Mouse (Mus musculus) intestine, embryonic 14.5 days (tissue): ENCODE measurements around the gene Ugcg. TPM values are rescaled to one million over a fixed set of nuclear protein-coding genes. Genes with fewer than 3 reads are reported as not detected.

Experiments
- ATAC-seq: fragments of 200-750 bp; cut with Nextera tagmentation; replicated peaks from 2 replicates; pipeline ENCODE4 v1.8.0; 2017; ENCODE audit warnings: low read depth, moderate number of reproducible peaks, moderate TSS enrichment, moderate library complexity; ENCODE audit not compliant: low FRiP score, low TSS enrichment
- DNase-seq: peaks from one replicate; pipeline ENCODE4 v3.0.0-alpha.2; 2018; ENCODE audit warnings: low spot score
- H3K27ac ChIP-seq: fragments of 300-500 bp; sonication (generic); 2 replicates; pipeline ENCODE4 v1.5.1; 2014; ENCODE audit warnings: low read depth, mild to moderate bottlenecking, control low read depth
- H3K27me3 ChIP-seq: fragments of 300-500 bp; sonication (generic); replicated peaks from 2 replicates; pipeline ENCODE4 v1.6.1; 2014; ENCODE audit warnings: low read length, control low read depth; ENCODE audit not compliant: control insufficient read depth, insufficient read depth
- H3K36me3 ChIP-seq: fragments of 300-500 bp; sonication (generic); 2 replicates; pipeline ENCODE4 v1.6.1; 2014; ENCODE audit warnings: low read length, control low read depth; ENCODE audit not compliant: control insufficient read depth, insufficient read depth
- H3K4me1 ChIP-seq: fragments of 300-500 bp; sonication (generic); replicated peaks from 2 replicates; pipeline ENCODE4 v1.6.1; 2014; ENCODE audit warnings: low read length, control low read depth, mixed read lengths; ENCODE audit not compliant: control insufficient read depth, insufficient read depth
- H3K4me2 ChIP-seq: fragments of 300-500 bp; sonication (generic); 2 replicates; pipeline ENCODE4 v1.6.1; 2014; ENCODE audit warnings: low read length
- H3K4me3 ChIP-seq: fragments of 300-500 bp; sonication (generic); 2 replicates; pipeline ENCODE4 v1.5.1; 2014; ENCODE audit warnings: low read depth, low read length, control low read depth, mixed read lengths
- H3K9ac ChIP-seq: fragments of 300-500 bp; sonication (generic); 2 replicates; pipeline ENCODE4 v1.6.1; 2014; ENCODE audit warnings: mild to moderate bottlenecking, low read length
- H3K9me3 ChIP-seq: fragments of 300-500 bp; sonication (generic); 2 replicates; pipeline ENCODE4 v1.6.1; 2016; ENCODE audit warnings: low read length, control low read depth; ENCODE audit not compliant: control insufficient read depth
- WGBS: fragments of 180-500 bp; shearing (Covaris S2); extraction: QIAGEN DNeasy Blood & Tissue Kit; methylation state at CpG from one replicate; pipeline ENCODE4 v1.1.7; 2014; 5-methylcytosine and 5-hydroxymethylcytosine counted together
- polyA plus RNA-seq: library from polyadenylated mRNA; unstranded; fragments of >200 nt; fragmentation: Nextera tagmentation; extraction: Ambion mirVana; gene quantifications from 2 replicates; pipeline ENCODE4 v1.2.1, GENCODE M21; 2014

Gene Ugcg
- polyA plus RNA-seq, 1 experiment from 2014 or later, result 14.1 TPM

- 53% methylated on average over 5 of the region's 5 CpGs for WGBS
- DNase-seq (no peak), ATAC-seq (no peak)
- no peaks in the 10 kb centered on the region for H3K9me3 ChIP-seq
- no peak overlapping the region for H3K4me2 ChIP-seq
- no peaks in the 10 kb centered on the region for H3K27me3 ChIP-seq
- no peak overlapping the region for H3K9ac ChIP-seq
- H3K36me3 ChIP-seq, result no peaks in the 10 kb centered on the region
- H3K27ac ChIP-seq, result no peak overlapping the region
- H3K4me1 ChIP-seq, result no peaks in the 10 kb centered on the region
- no peak overlapping the region for H3K4me3 ChIP-seq
Observed at GRCm38 (mm10) chr4:59181320-59182271, 7.5 kb upstream of the Ugcg start.

GRCm38 (mm10) chr4:59185671-59186070, 3.4 kb upstream of the Ugcg start:
- no peak overlapping the region for H3K9ac ChIP-seq
- no peak overlapping the region for H3K4me3 ChIP-seq
- H3K9me3 ChIP-seq, result no peaks in the 10 kb centered on the region
- ATAC-seq (no peak), DNase-seq (no peak)
- H3K4me1 ChIP-seq, result peaks cover 5% of the 10 kb centered on the region; the same call in 1 of the 2 replicates
- H3K4me2 ChIP-seq, result no peak overlapping the region
- H3K27me3 ChIP-seq, result no peaks in the 10 kb centered on the region
- no peaks in the 10 kb centered on the region for H3K36me3 ChIP-seq
- H3K27ac ChIP-seq, result no peak overlapping the region
- WGBS, result 62% methylated on average over 3 of the region's 3 CpGs

DNA sequence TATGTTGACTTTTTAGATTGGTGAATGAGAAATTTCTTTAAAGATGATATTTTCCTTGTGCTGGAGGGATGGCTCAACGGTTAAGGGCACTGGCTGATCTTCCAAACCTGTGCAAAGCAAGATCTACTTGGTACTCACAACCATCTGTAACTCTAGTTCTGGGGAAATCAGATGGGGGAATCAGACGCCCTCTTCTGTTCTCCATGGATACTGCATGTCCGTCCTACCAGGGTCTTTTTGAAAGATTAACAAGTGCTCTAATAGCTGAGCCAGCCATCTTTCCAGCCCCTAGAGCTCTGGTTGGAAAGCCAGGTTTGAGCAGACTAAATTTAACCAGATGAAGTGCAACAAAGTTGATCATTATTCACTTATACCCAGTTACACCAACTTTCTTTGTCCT, 1.8 kb upstream of the Ugcg start:
- Histone ChIP-seq H3K27me3 (no peaks in the 10 kb centered on the region), H3K4me1 (peaks cover 6% of the 10 kb centered on the region; the same call in 1 of the 2 replicates), H3K9me3 (no peaks in the 10 kb centered on the region), H3K4me3 (no peak overlapping the region), H3K4me2 (no peak overlapping the region), H3K27ac (no peak overlapping the region), H3K36me3 (0 out of 2 replicates have a peak, but pooled peaks cover 4% of the 10 kb centered on the region), H3K9ac (no peak overlapping the region)
- 30% methylated on average over 3 of the region's 3 CpGs for WGBS
- DNase-seq, result peak; percentile 69
- ATAC-seq, result no peak

GRCm38 (mm10) chr4:59188474-59188801, 619 bp upstream of the Ugcg start:
- Histone ChIP-seq H3K4me3 (peak overlapping the region; percentile 91), H3K36me3 (0 out of 2 replicates have a peak, but pooled peaks cover 4% of the 10 kb centered on the region), H3K4me1 (peaks cover 6% of the 10 kb centered on the region; the same call in 1 of the 2 replicates), H3K27me3 (no peaks in the 10 kb centered on the region), H3K9ac (peak overlapping the region; percentile 94), H3K9me3 (no peaks in the 10 kb centered on the region), H3K27ac (0 out of 2 replicates have a peak overlapping the region, but pooled peaks have one; percentile 92), H3K4me2 (peak overlapping the region; percentile 66)
- no peak for DNase-seq
- ATAC-seq, result no peak
- WGBS, result 24% methylated on average over 4 of the region's 4 CpGs

GRCm38 (mm10) chr4:59189546-59190237, 635 bp downstream of the Ugcg start:
- peak; percentile 80 for DNase-seq
- WGBS, result under 1% methylated on average over 40 of the region's 54 CpGs
- H3K4me3 ChIP-seq, result peak overlapping the region; percentile 91

DNA sequence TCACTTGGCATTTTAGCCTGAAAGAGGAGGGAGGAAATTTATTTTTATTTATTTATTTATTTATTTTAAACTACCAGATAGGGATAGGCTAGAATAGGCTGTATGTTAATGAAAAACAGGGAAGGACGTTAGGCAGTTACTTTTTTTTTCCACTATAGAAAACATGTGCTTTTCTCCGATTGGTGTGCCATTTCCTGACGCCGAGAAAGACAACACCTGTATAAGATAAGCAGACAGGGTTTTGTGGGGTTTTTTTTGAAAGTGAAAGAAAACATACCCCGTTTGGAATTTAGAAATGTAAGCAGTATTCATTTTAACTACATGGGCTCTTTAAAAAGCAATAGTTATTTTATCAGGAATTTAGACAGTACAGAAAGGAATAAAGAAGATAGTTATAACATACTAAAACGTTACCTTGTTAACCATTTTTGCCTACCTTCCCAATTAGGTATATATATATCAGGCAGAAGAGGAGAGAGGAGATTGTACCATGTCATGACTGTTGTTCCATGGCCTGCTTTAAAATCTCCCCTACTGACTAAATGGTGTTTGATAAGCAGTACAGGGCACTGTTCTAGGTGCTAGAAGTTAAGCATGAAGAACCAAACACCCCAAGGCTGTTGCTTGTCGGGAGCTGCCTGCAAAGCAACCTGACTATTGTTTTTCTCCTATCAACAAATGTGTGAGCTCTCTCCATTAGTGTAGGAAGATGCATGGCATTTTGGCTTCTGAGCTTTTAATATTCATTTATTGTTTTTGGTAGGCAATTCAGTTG, 1.8 kb downstream of the Ugcg start:
- H3K27ac ChIP-seq, result no peak overlapping the region
- H3K36me3 ChIP-seq, result 0 out of 2 replicates have a peak, but pooled peaks cover 4% of the 10 kb centered on the region
- no peaks in the 10 kb centered on the region for H3K9me3 ChIP-seq
- H3K4me2 ChIP-seq, result peak overlapping the region; percentile 66
- H3K4me1 ChIP-seq, result peaks cover 9% of the 10 kb centered on the region
- H3K9ac ChIP-seq, result no peak overlapping the region
- DNase-seq (no peak), ATAC-seq (no peak)
- H3K4me3 ChIP-seq, result peak overlapping the region; percentile 91
- 42% methylated on average over 7 of the region's 7 CpGs for WGBS
- no peaks in the 10 kb centered on the region for H3K27me3 ChIP-seq

More at GRCm38 (mm10) chr4:59189546-59190237, 635 bp downstream of the Ugcg start:
- no peaks in the 10 kb centered on the region for H3K27me3 ChIP-seq
- H3K4me1 ChIP-seq, result peaks cover 6% of the 10 kb centered on the region; the same call in 1 of the 2 replicates
- peak overlapping the region; percentile 66 for H3K4me2 ChIP-seq
- peak; percentile 66 for ATAC-seq
- H3K27ac ChIP-seq, result peak overlapping the region; percentile 92
- peak overlapping the region; percentile 94 for H3K9ac ChIP-seq
- no peaks in the 10 kb centered on the region for H3K9me3 ChIP-seq
- H3K36me3 ChIP-seq, result 0 out of 2 replicates have a peak, but pooled peaks cover 4% of the 10 kb centered on the region

- no peaks in the 10 kb centered on the region for H3K9me3 ChIP-seq
- no peak overlapping the region for H3K9ac ChIP-seq
- DNase-seq (no peak), ATAC-seq (no peak)
- H3K36me3 ChIP-seq, result 0 out of 2 replicates have a peak, but pooled peaks cover 4% of the 10 kb centered on the region
- no peak overlapping the region for H3K4me3 ChIP-seq
- peaks cover 37% of the 10 kb centered on the region for H3K4me1 ChIP-seq
- no peak overlapping the region for H3K4me2 ChIP-seq
- no peak overlapping the region for H3K27ac ChIP-seq
- no peaks in the 10 kb centered on the region for H3K27me3 ChIP-seq
- WGBS, result 86% methylated on average over 13 of the region's 13 CpGs
Observed at GRCm38 (mm10) chr4:59194731-59195496, 5.9 kb downstream of the Ugcg start.
